Mouse (Mus musculus) heart, postnatal 14 days (tissue): ENCODE measurements around the gene Lrrc26. TPM values are rescaled to one million over a fixed set of nuclear protein-coding genes. Genes with fewer than 3 reads are reported as not detected.

Source experiments
- DNase-seq, 2 experiments: peaks; one replicate each; pipeline ENCODE4 v3.0.0; 2021 to 2022
- intact Hi-C: fragments of 180-260 bp; cut with DNase I; formaldehyde crosslinking; loops from one replicate; pipeline ENCODE4 v1.15.1; 2025
- total RNA-seq, 2 experiments: library from RNA; stranded (reverse); gene quantifications; 2 replicates each; pipeline ENCODE4 v1.2.3; 2021

Lrrc26 gene
- total RNA-seq, 2 experiments from 2014 or later = 0.55 TPM; not detected in 1

DNA sequence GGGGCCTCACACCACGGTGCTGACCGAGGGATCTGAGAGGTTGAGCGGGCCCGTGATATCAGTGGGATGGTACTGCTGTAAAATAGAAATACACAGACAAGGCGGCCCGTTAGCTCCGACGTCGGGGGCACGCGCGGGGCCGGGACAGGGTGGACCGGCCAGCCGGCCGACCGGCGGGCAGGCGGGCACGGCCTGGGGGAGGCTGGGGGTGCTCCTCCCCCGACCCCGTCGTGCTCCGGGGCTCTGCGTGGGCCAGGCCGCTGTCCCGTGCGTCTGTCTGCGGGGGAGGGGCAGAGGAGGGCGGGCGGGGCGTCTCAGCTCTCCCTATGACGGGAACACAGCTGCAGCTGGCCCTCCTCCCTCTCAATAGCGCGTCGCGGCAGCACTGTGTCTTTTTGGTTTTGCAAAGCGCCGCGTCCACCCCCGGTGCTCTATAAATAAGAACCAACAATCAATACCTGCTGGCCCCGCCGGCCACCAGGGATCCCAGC is 2.4 kb downstream of the Lrrc26 start:
- intact Hi-C loops = loop anchor here (2.0 kb wide), 1 partner anchor 63 kb away; no protein-coding TSS in a partner anchor
- peak; percentile 45 to 57 for DNase-seq

GRCm38 (mm10) chr2:25292856-25293255 is 3.1 kb downstream of the Lrrc26 start:
- peak; percentile 86 to 90 for DNase-seq
- intact Hi-C loops = loop anchor here (2.0 kb wide), 1 partner anchor 64 kb away; no protein-coding TSS in a partner anchor

DNA sequence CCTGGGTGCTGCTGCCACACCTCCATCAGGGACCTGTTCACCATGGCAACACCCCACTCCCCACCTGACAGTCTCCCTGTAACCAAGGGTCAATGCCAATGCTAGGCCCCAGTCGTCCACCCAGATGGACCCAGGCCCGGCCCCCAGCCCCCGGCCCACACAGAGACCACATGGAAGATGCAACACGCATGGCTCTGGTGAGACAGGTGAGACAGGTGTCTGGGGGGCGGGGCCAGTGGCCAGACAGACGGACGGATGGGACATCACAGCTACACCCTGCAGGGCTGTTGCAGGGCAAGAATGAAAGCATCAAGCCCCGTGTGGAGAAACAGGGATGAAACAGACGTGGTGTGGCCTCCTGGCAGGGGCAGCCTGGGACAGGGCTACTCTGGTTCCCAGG is 4.0 kb downstream of the Lrrc26 start:
- intact Hi-C loops = loop anchor here (2.0 kb wide), 1 partner anchor 65 kb away; no protein-coding TSS in a partner anchor
- DNase-seq = no peak

GRCm38 (mm10) chr2:25297093-25297492 is 7.4 kb downstream of the Lrrc26 start:
- intact Hi-C loops = no loop called here
- DNase-seq = no peak

- no peak for DNase-seq
- intact Hi-C loops = no loop called here
Measured at GRCm38 (mm10) chr2:25298046-25298445, 8.3 kb downstream of the Lrrc26 start.

- intact Hi-C loops = no loop called here
- DNase-seq = no peak
Measured at GRCm38 (mm10) chr2:25303452-25303851, 13.7 kb downstream of the Lrrc26 start.

DNA sequence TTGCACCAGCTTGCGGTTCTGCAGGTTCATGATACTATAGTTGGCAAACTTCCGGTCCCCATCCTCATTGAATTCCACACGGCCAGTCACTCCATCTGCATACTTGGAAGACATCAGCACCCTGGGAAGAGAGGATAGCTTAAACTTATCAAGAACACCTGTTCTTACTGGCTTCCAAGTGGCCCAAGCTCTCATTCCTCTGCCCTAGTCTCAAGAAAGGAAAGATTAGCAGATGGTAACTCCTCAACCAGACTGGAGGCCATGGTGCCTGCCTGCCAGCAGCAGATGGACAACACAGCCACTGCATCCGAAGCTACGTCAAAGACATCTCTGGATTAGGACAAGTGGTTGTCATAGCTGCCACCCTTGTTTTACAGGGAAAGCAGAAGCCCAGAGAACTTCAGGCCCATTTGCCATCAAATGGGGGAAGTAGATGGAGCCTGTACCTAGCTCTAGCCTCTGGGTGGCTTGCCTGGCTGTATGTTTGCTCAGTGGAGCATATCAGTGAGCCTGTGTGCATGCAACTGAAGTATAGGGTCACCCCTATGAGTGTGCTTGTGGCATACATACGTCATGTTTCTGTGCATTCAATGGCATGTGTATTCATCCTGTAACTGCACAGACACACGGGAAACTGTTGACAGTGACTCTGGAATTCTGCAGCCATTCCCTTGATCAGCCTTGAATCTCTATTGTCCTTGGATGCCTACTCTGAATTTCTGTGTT is 14.4 kb downstream of the Lrrc26 start:
- DNase-seq = no peak
- intact Hi-C loops = no loop called here

GRCm38 (mm10) chr2:25304657-25305541 is 15.2 kb downstream of the Lrrc26 start:
- peak in 1 of 2 experiments; percentile 16 for DNase-seq
- intact Hi-C loops = no loop called here

- intact Hi-C loops = no loop called here
- DNase-seq = no peak
Measured at GRCm38 (mm10) chr2:25305587-25306359, 16.1 kb downstream of the Lrrc26 start.

DNA sequence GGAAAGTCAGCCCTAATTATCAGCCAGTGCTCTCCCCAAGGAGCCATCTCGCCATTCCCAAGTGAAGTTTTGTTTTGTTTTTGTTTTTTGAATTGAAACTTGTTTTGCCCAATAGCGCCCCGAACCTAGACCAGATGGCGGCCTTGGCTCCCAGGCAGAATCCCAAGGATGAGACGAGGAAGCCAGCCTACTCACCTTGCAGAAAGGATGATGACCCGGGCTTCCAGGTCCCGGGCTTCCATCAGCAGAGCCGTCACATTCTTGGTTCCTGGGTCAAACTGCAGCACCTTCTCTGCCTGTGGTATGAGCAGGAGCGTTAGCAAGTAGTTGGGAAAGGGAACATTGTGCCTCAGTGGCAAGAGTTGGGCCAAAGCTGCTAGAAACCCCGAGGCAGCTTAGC is 20.5 kb downstream of the Lrrc26 start:
- intact Hi-C loops = no loop called here
- no peak for DNase-seq

DNA sequence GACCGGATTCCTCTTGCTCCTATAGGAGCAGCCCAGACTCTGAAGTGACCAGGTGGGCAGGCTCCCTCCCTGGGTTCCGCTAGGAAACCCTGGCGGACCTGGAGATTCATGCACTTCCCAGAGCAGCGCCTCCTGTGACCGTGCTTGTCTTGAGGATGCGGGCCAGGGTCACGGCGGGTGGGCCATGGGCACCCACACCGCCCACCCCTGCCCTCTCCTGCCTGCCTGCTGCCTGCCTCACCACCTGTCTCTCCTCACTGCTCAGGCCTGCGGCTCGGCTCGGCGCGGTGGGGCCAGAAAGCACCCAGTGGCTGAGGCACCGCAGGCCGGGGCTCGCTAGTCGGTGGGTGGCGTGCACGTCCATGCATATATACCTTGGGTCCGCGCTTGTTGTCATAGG is 21.3 kb downstream of the Lrrc26 start:
- DNase-seq = no peak
- intact Hi-C loops = no loop called here

GRCm38 (mm10) chr2:25311491-25311891 is 21.8 kb downstream of the Lrrc26 start:
- intact Hi-C loops = no loop called here
- DNase-seq = no peak

GRCm38 (mm10) chr2:25318119-25318966 is 28.6 kb downstream of the Lrrc26 start:
- no peak for DNase-seq
- intact Hi-C loops = no loop called here

DNA sequence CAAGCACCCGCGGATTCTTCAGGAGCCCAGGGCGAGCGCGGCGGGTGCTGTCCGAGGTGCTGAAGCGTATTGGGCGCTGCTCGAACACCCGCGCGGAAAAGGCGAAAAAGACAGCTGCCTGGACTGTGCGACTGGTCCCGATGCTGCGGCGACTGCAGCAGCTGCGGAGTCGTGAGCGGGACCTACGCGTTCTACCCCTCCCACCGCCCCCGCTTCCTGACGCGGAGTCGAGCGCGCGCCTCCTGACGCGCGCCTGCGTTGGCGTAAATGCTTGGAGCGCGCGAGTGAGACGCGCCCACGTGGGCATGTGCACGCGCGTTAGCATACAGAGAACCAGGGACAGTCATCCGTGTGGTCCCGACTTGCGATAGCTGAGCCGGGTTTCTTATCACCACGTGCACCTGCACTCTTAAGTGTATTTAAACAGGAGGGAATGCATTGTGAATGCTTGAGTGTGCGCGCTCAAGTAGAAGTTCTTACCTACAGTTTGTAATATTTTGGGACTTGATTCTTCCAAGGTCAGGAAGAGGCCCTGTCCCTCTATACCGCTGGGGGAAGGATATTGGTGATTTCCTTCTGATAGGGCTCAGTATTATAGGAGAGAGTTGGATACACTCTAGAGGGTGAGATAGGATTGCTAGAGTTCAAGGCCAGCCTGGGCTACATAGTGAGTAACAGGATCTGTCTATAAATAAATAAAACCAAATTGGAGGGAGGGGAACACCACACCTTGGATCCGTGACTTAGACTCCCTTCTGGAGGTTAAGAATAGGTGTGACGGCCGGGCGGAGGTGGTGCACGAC is 29.5 kb downstream of the Lrrc26 start, which contains the start of gene Grin1:
TSS of gene Grin1 (minus strand) at position 217 of the 803 bp plus-strand sequence.
- peak; percentile 72 to 79 for DNase-seq

GRCm38 (mm10) chr2:25320084-25320483 is 30.4 kb downstream of the Lrrc26 start:
- intact Hi-C loops = no loop called here
- no peak for DNase-seq

More for the DNA sequence above, 29.5 kb downstream of the Lrrc26 start, which contains the start of gene Grin1:
- intact Hi-C loops = no loop called here

DNA sequence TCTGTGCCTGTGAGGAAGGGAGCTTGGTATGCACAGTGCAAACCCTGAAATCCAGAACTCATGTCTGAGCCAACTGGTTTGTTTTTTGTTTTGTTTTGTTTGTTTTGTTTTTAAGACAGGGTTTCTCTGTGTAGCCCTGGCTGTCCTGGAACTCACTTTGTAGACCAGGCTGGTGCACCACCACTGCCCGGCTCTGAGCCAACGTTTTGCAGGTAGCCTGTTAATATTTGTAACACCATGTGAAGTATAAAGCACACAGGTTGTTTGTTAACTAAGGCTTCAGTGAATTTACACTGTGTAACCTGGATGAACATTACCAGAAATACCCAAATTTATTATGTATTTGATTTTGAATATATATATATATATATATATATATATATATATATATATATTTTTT is 36.3 kb downstream of the Lrrc26 start:
- no peak for DNase-seq
- intact Hi-C loops = no loop called here

DNA sequence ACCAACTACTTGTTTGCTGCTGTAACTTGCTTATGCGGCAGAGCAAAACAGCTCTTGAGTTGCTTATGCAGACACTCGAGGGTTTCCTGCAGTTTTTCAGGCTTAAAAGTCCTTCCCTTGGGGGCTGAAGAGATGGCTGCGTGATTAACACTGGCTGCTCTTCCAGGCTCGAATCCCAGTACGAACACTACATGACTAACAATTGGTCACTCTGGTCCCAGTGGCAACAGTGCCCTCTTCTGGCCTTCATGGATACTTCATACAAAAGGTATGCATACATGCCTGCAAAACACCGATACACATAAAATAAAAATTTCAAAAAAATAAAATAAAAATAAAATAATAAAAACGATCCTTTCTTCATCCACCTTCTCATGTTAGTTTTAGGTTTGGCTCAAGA is 38.7 kb downstream of the Lrrc26 start:
- DNase-seq = peak in 1 of 2 experiments; percentile 40
- intact Hi-C loops = no loop called here

DNA sequence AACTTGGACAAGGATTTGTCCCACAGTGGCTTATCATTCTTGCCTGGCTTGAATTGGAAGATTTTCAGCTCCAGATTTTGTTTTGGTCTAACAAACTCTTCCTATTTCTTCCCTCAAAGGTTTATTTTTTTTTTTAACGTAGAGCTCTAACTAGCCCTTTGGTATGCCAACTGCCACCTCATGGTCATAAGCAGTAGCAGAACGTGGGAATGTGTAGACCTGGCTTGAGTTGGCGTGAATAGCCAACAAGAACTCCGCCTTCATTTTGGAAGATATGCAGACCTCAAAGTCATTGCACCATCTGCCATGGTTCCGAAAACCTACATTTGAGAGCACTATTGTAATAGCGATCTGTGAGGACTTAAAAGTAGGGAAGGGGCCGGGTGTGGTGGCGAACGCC is 41.8 kb downstream of the Lrrc26 start:
- intact Hi-C loops = loop anchor here (5.0 kb wide), 2 partner anchors 54 to 134 kb away; partner anchors contain the start of gene Tor4a
- DNase-seq = no peak
